Mouse (Mus musculus) lung, embryonic 14.5 days (tissue): Measurements from ENCODE around the gene Zfp865. TPM values are rescaled to one million over a fixed set of nuclear protein-coding genes. Genes with fewer than 3 reads are reported as not detected.

Experiments
- ATAC-seq: fragments of 200-750 bp; cut with Nextera tagmentation; 2 replicates; pipeline ENCODE4 v1.8.0; 2017; ENCODE audit warnings: mild to moderate bottlenecking, moderate TSS enrichment, moderate library complexity; ENCODE audit not compliant: insufficient read depth
- DNase-seq: peaks from one replicate; pipeline ENCODE4 v3.0.0-alpha.2; 2015
- H3K27ac ChIP-seq: fragments of 300-500 bp; sonication (generic); 2 replicates; pipeline ENCODE4 v1.5.1; 2014; ENCODE audit warnings: low read depth, mild to moderate bottlenecking, moderate library complexity
- H3K27me3 ChIP-seq: fragments of 300-500 bp; sonication (generic); 2 replicates; pipeline ENCODE4 v1.6.1; 2014; ENCODE audit warnings: low read length, control low read depth; ENCODE audit not compliant: insufficient read depth
- H3K36me3 ChIP-seq: fragments of 300-500 bp; sonication (generic); 2 replicates; pipeline ENCODE4 v1.6.1; 2014; ENCODE audit warnings: control low read depth; ENCODE audit not compliant: insufficient read depth
- H3K4me1 ChIP-seq: fragments of 300-500 bp; sonication (generic); 2 replicates; pipeline ENCODE4 v1.6.1; 2014; ENCODE audit warnings: antibody characterized with exemption, control low read depth; ENCODE audit not compliant: insufficient read depth
- H3K4me2 ChIP-seq: fragments of 300-500 bp; sonication (generic); 2 replicates; pipeline ENCODE4 v1.6.1; 2014; ENCODE audit warnings: mild to moderate bottlenecking
- H3K4me3 ChIP-seq: fragments of 300-500 bp; sonication (generic); 2 replicates; pipeline ENCODE4 v1.5.1; 2014; ENCODE audit warnings: low read depth, low read length
- H3K9ac ChIP-seq: fragments of 300-500 bp; sonication (generic); 2 replicates; pipeline ENCODE4 v1.6.1; 2014
- H3K9me3 ChIP-seq: fragments of 300-500 bp; sonication (generic); 2 replicates; pipeline ENCODE4 v1.6.1; 2016; ENCODE audit warnings: low read depth, low read length, control low read depth
- CTCF ChIP-seq: IDR thresholded peaks from 2 replicates; pipeline ENCODE4 v1.5.1; 2016; ENCODE audit warnings: antibody characterized with exemption, low read depth
- WGBS: fragments of 180-500 bp; shearing (Covaris S2); extraction: QIAGEN DNeasy Blood & Tissue Kit; methylation state at CpG from one replicate; pipeline ENCODE4 v1.1.7; 2014; 5-methylcytosine and 5-hydroxymethylcytosine counted together
- polyA plus RNA-seq: library from polyadenylated mRNA; unstranded; fragments of >200 nt; fragmentation: Nextera tagmentation; extraction: Ambion mirVana; gene quantifications from 2 replicates; pipeline ENCODE4 v1.2.1, GENCODE M21; 2014

Gene Zfp865
- polyA plus RNA-seq, 1 experiment from 2014 or later: 7.4 TPM

GRCm38 (mm10) chr7:5081939-5082338 is 61.8 kb downstream of the Zfp865 start:
- H3K4me1 ChIP-seq: no peaks in the 10 kb centered on the region
- H3K27me3 ChIP-seq: no peaks in the 10 kb centered on the region
- H3K4me2 ChIP-seq: peak overlapping the region; percentile 87
- no peaks in the 10 kb centered on the region for H3K9me3 ChIP-seq
- H3K27ac ChIP-seq: no peak overlapping the region
- TF ChIP-seq CTCF: no peak
- ATAC-seq (no peak), DNase-seq (no peak)
- H3K36me3 ChIP-seq: peaks cover 62% of the 10 kb centered on the region
- peak overlapping the region; percentile 98; the same call in 1 of the 2 replicates for H3K4me3 ChIP-seq
- 92% methylated on average over 2 of the region's 2 CpGs for WGBS
- no peak overlapping the region for H3K9ac ChIP-seq

- ATAC-seq (no peak), DNase-seq (no peak)
- Histone ChIP-seq H3K4me2 (no peak overlapping the region), H3K36me3 (peaks cover 63% of the 10 kb centered on the region), H3K4me3 (no peak overlapping the region), H3K9ac (no peak overlapping the region), H3K27me3 (no peaks in the 10 kb centered on the region), H3K27ac (no peak overlapping the region), H3K9me3 (no peaks in the 10 kb centered on the region), H3K4me1 (no peaks in the 10 kb centered on the region)
- TF ChIP-seq CTCF: no peak
- 89% methylated on average over 18 of the region's 18 CpGs for WGBS
These were observed 63.3 kb downstream of the Zfp865 start for GRCm38 (mm10) chr7:5083325-5084105.

- no peak for TF ChIP-seq CTCF
- whole genome bisulfite sequencing: 82% methylated on average over 1 of the region's 1 CpGs
- H3K4me1 ChIP-seq: no peaks in the 10 kb centered on the region
These were observed 65.3 kb downstream of the Zfp865 start for GRCm38 (mm10) chr7:5085512-5085911.

More at GRCm38 (mm10) chr7:5085512-5085911, 65.3 kb downstream of the Zfp865 start:
- Histone ChIP-seq H3K4me3 (no peak overlapping the region), H3K27me3 (no peaks in the 10 kb centered on the region), H3K4me2 (no peak overlapping the region), H3K36me3 (peaks cover 72% of the 10 kb centered on the region), H3K9ac (no peak overlapping the region), H3K27ac (no peak overlapping the region), H3K9me3 (no peaks in the 10 kb centered on the region)
- no peak for DNase-seq
- no peak for ATAC-seq

Other genes starting within 250 kb of the Zfp865 start
- gene Fam71e2, start 249.1 kb upstream of the Zfp865 start, polyA plus RNA-seq: not detected in 2 replicates
- gene Il11, start 237.5 kb upstream of the Zfp865 start, polyA plus RNA-seq: not detected in 2 replicates
- not detected in 2 replicates for gene Tmem190, start 237.4 kb upstream of the Zfp865 start, polyA plus RNA-seq
- gene Tmem238, start 230.7 kb upstream of the Zfp865 start, polyA plus RNA-seq: 11.6 and 11.7 TPM in 2 replicates
- 294 and 337 TPM in 2 replicates for gene Rpl28, start 227.5 kb upstream of the Zfp865 start, polyA plus RNA-seq
- gene Ube2s, start 207.8 kb upstream of the Zfp865 start, polyA plus RNA-seq: 428 and 470 TPM in 2 replicates
- 1.1 and 1.3 TPM in 2 replicates for gene Shisa7, start 175.7 kb upstream of the Zfp865 start, polyA plus RNA-seq
- 5.8 and 6.1 TPM in 2 replicates for gene Isoc2b, start 150.1 kb upstream of the Zfp865 start, polyA plus RNA-seq
- gene Isoc2a, start 143.2 kb upstream of the Zfp865 start, polyA plus RNA-seq: 0.88 and 0.91 TPM in 2 replicates
- not detected in 2 replicates for gene Gm36210, start 113.9 kb upstream of the Zfp865 start, polyA plus RNA-seq
- gene Zfp628, start 105.2 kb upstream of the Zfp865 start, polyA plus RNA-seq: 4.2 and 4.3 TPM in 2 replicates
- gene Nat14, start 98.3 kb upstream of the Zfp865 start, polyA plus RNA-seq: 1.4 and 2.3 TPM in 2 replicates
- 2.1 and 2.2 TPM in 2 replicates for gene Ssc5d, start 94.6 kb upstream of the Zfp865 start, polyA plus RNA-seq
- 0.13 and 0.46 TPM in 2 replicates for gene Sbk2, start 56.0 kb upstream of the Zfp865 start, polyA plus RNA-seq
- gene Sbk3, start 49.2 kb upstream of the Zfp865 start, polyA plus RNA-seq: 0.76 and 0.87 TPM in 2 replicates
- gene Zfp579, start 24.2 kb upstream of the Zfp865 start, polyA plus RNA-seq: 35.1 and 35.9 TPM in 2 replicates
- 13.6 and 13.8 TPM in 2 replicates for gene Zfp524, start 6.0 kb upstream of the Zfp865 start, polyA plus RNA-seq
- gene Fiz1, start 5.7 kb upstream of the Zfp865 start, polyA plus RNA-seq: 41.9 and 46.4 TPM in 2 replicates
- gene Gm44973, start 4.9 kb upstream of the Zfp865 start, polyA plus RNA-seq: 0.74 TPM in 1 of 2 replicates, not detected in the other
- 5.6 and 6.0 TPM in 2 replicates for gene Ccdc106, start 177 bp downstream of the Zfp865 start, polyA plus RNA-seq
- gene 4632433K11Rik, start 13.7 kb downstream of the Zfp865 start, polyA plus RNA-seq: not detected in 2 replicates
- 4.2 and 4.6 TPM in 2 replicates for gene Zfp784, start 18.1 kb downstream of the Zfp865 start, polyA plus RNA-seq
- 44.5 and 45.1 TPM in 2 replicates for gene Zfp580, start 31.2 kb downstream of the Zfp865 start, polyA plus RNA-seq
- 145 and 162 TPM in 2 replicates for gene U2af2, start 41.8 kb downstream of the Zfp865 start, polyA plus RNA-seq
- gene Epn1, start 59.9 kb downstream of the Zfp865 start, polyA plus RNA-seq: 76.0 and 77.9 TPM in 2 replicates
- gene Rfpl4, start 96.6 kb downstream of the Zfp865 start, polyA plus RNA-seq: not detected in 2 replicates
- gene Rasl2-9, start 105.6 kb downstream of the Zfp865 start, polyA plus RNA-seq: 0.31 and 0.61 TPM in 2 replicates
- gene Vmn1r55, start 129.3 kb downstream of the Zfp865 start, polyA plus RNA-seq: 0.03 TPM in 1 of 2 replicates, not detected in the other
- not detected in 2 replicates for gene Vmn1r56, start 176.4 kb downstream of the Zfp865 start, polyA plus RNA-seq
- gene Vmn1r57, start 198.1 kb downstream of the Zfp865 start, polyA plus RNA-seq: not detected in 2 replicates